In genomic region chr19:59461481-59462421, GRCm38 (mm10) we compare ENCODE assay signal across 12 mouse cellular contexts. TPM values are rescaled to one million over a fixed set of nuclear protein-coding genes. Genes with fewer than 3 reads are reported as not detected.
A peak's percentile ranks its signal among the peaks of the same experiment; 100 is the strongest.
DNase-seq lines count a peak whose midpoint lies in the region; ATAC-seq and TF ChIP-seq lines count a peak whose summit lies in the region.
"Had no signal": no experiment of that assay in that cellular context is flagged by ENCODE, and none has a peak within 500 bp of the region (broad histone marks: within the 10 kb centered on the region; RNA-seq: fewer than 3 reads in every experiment).

No protein-coding gene starts in this region.

- peaks cover 100% of the 10 kb centered on the region for H3K27me3 ChIP-seq in intestine, embryonic 14.5 days (replicated peaks; ENCODE audit: control insufficient read depth, insufficient read depth, low read length)
- peaks cover 97% of the 10 kb centered on the region for H3K27me3 ChIP-seq in intestine, postnatal 0 days (replicated peaks; ENCODE audit: control insufficient read depth, insufficient read depth, low read length)
- H3K27me3 ChIP-seq in embryonic facial prominence, embryonic 11.5 days (ENCODE audit: control insufficient read depth, insufficient read depth, low read length), result peaks cover 54% of the 10 kb centered on the region
- peaks cover 89% of the 10 kb centered on the region for H3K27me3 ChIP-seq in midbrain, embryonic 13.5 days

- no peak overlapping the region for H3K4me3 ChIP-seq in intestine, embryonic 14.5 days (ENCODE audit: low read depth, low read length)
- no peak overlapping the region for H3K4me3 ChIP-seq in intestine, postnatal 0 days (ENCODE audit: low read depth, low read length)
- H3K4me3 ChIP-seq in embryonic facial prominence, embryonic 11.5 days (ENCODE audit: low read depth, low read length), result peak overlapping the region; percentile 48
- H3K4me3 ChIP-seq in midbrain, embryonic 13.5 days (replicated peaks), result peak overlapping the region; percentile 54
- H3K4me3 ChIP-seq: erythroblast, embryonic 14.5 days; neural tube, embryonic 12.5 days had no signal

- peak; percentile 72 for DNase-seq in intestine, embryonic 14.5 days (ENCODE audit: low spot score)
- DNase-seq in embryonic facial prominence, embryonic 11.5 days (ENCODE audit: low spot score), result peak; percentile 41
- DNase-seq in kidney, adult 9 months, result peak; percentile 76
- DNase-seq in urinary bladder, adult 2 months (ENCODE audit: low spot score), result no peak
- no peak for DNase-seq in heart, adult 9 months (ENCODE audit: low spot score in 2 of 2)
- no peak for DNase-seq in adrenal gland, postnatal 25 days

- H3K36me3 ChIP-seq in intestine, embryonic 14.5 days (ENCODE audit: control insufficient read depth, insufficient read depth, low read length), result no peaks in the 10 kb centered on the region
- no peaks in the 10 kb centered on the region for H3K36me3 ChIP-seq in intestine, postnatal 0 days (ENCODE audit: control insufficient read depth, insufficient read depth)
- no peaks in the 10 kb centered on the region for H3K36me3 ChIP-seq in embryonic facial prominence, embryonic 11.5 days (replicated peaks; ENCODE audit: control insufficient read depth, insufficient read depth, low read depth, low read length)
- H3K36me3 ChIP-seq in midbrain, embryonic 13.5 days, result no peaks in the 10 kb centered on the region
- H3K36me3 ChIP-seq: neural tube, embryonic 12.5 days had no signal

- ATAC-seq in intestine, embryonic 14.5 days (replicated peaks; ENCODE audit: low FRiP score, low TSS enrichment, low read depth), result no peak
- no peak for ATAC-seq in intestine, postnatal 0 days
- ATAC-seq in embryonic facial prominence, embryonic 11.5 days (replicated peaks; ENCODE audit: insufficient number of reproducible peaks, low FRiP score, low TSS enrichment, low read depth), result no peak
- no peak for ATAC-seq in midbrain, embryonic 13.5 days

- WGBS in intestine, embryonic 14.5 days, result under 1% methylated on average over 36 of the region's 36 CpGs
- WGBS in intestine, postnatal 0 days, result 2% methylated on average over 36 of the region's 36 CpGs
- 2% methylated on average over 36 of the region's 36 CpGs for WGBS in embryonic facial prominence, embryonic 11.5 days
- 3% methylated on average over 36 of the region's 36 CpGs for WGBS in midbrain, embryonic 13.5 days

- H3K9me3 ChIP-seq in intestine, embryonic 14.5 days (ENCODE audit: control insufficient read depth, low read length), result no peaks in the 10 kb centered on the region
- H3K9me3 ChIP-seq in intestine, postnatal 0 days (ENCODE audit: control insufficient read depth), result no peaks in the 10 kb centered on the region
- no peaks in the 10 kb centered on the region for H3K9me3 ChIP-seq in embryonic facial prominence, embryonic 11.5 days (replicated peaks; ENCODE audit: control insufficient read depth, low read length)
- no peaks in the 10 kb centered on the region for H3K9me3 ChIP-seq in midbrain, embryonic 13.5 days
- H3K9me3 ChIP-seq: neural tube, embryonic 12.5 days had no signal

- H3K9ac ChIP-seq in intestine, embryonic 14.5 days (ENCODE audit: low read length), result no peak overlapping the region
- H3K9ac ChIP-seq in intestine, postnatal 0 days (ENCODE audit: low read depth, low read length), result no peak overlapping the region
- peak overlapping the region; percentile 49 for H3K9ac ChIP-seq in embryonic facial prominence, embryonic 11.5 days (replicated peaks; ENCODE audit: low read length)
- peak overlapping the region; percentile 79 for H3K9ac ChIP-seq in midbrain, embryonic 13.5 days (replicated peaks)
- H3K9ac ChIP-seq: neural tube, embryonic 12.5 days had no signal

- H3K4me1 ChIP-seq in intestine, embryonic 14.5 days (replicated peaks; ENCODE audit: control insufficient read depth, insufficient read depth, low read length), result peaks cover 16% of the 10 kb centered on the region
- no peaks in the 10 kb centered on the region for H3K4me1 ChIP-seq in intestine, postnatal 0 days (replicated peaks; ENCODE audit: control insufficient read depth, insufficient read depth, low read length)
- H3K4me1 ChIP-seq in embryonic facial prominence, embryonic 11.5 days (ENCODE audit: control insufficient read depth, insufficient read depth, low read length), result no peaks in the 10 kb centered on the region
- H3K4me1 ChIP-seq in midbrain, embryonic 13.5 days (replicated peaks), result peaks cover 44% of the 10 kb centered on the region

- no peak for TF ChIP-seq CTCF in intestine, postnatal 0 days (IDR thresholded peaks at IDR 0.05; ENCODE audit: low read depth)

- no peak overlapping the region for H3K4me2 ChIP-seq in intestine, embryonic 14.5 days (ENCODE audit: low read length)
- no peak overlapping the region for H3K4me2 ChIP-seq in intestine, postnatal 0 days (replicated peaks; ENCODE audit: low read depth)
- H3K4me2 ChIP-seq in embryonic facial prominence, embryonic 11.5 days (ENCODE audit: low read depth, low read length), result peak overlapping the region; percentile 41
- H3K4me2 ChIP-seq in midbrain, embryonic 13.5 days (replicated peaks), result peak overlapping the region; percentile 57
- H3K4me2 ChIP-seq: neural tube, embryonic 12.5 days had no signal

- no peak overlapping the region for H3K27ac ChIP-seq in intestine, embryonic 14.5 days (ENCODE audit: low read depth)
- no peak overlapping the region for H3K27ac ChIP-seq in intestine, postnatal 0 days (ENCODE audit: low read depth, low read length)
- no peak overlapping the region for H3K27ac ChIP-seq in embryonic facial prominence, embryonic 11.5 days (replicated peaks; ENCODE audit: low read depth, low read length)
- H3K27ac ChIP-seq in midbrain, embryonic 13.5 days, result peak overlapping the region; percentile 73
- H3K27ac ChIP-seq: neural tube, embryonic 12.5 days had no signal

RNA-seq across cellular contexts. Expression of gene Emx2, which starts 3.6 kb away (rescaled TPM):
- polyA plus RNA-seq in intestine, embryonic 14.5 days (2014; fragmentation: Nextera tagmentation; extraction: Ambion mirVana), result not detected in 2 replicates
- not detected in 2 replicates for polyA plus RNA-seq in intestine, postnatal 0 days (2015; fragmentation: Nextera tagmentation; extraction: Ambion mirVana)
- 10.6 and 12.8 TPM in 2 replicates for polyA plus RNA-seq in embryonic facial prominence, embryonic 11.5 days (2014; fragmentation: Nextera tagmentation; extraction: Ambion mirVana)
- polyA plus RNA-seq in midbrain, embryonic 13.5 days (2015; fragmentation: Nextera tagmentation; extraction: Ambion mirVana), result 16.3 and 20.3 TPM in 2 replicates
- polyA plus RNA-seq in urinary bladder, adult 2 months (2012; rRNA removed), result 0.13 and 0.40 TPM in 2 replicates
- total RNA-seq in adrenal gland, postnatal 25 days (2021), result not detected in 2 replicates
- total RNA-seq: hematopoietic stem cell, adult 5-6 weeks had no signal
- polyA plus RNA-seq: erythroblast, embryonic 14.5 days; liver, embryonic 16.5 days had no signal

Comparison
In these comparisons a context has a peak if more than half of its experiments do, and no peak if none do; other contexts are left out.
1. DNase-seq: peak in intestine, embryonic 14.5 days (single experiment), embryonic facial prominence, embryonic 11.5 days (single experiment) and kidney, adult 9 months (single experiment); none in urinary bladder, adult 2 months (single experiment), heart, adult 9 months (0 of 2) and adrenal gland, postnatal 25 days (single experiment).
2. H3K4me2 ChIP-seq: peak in embryonic facial prominence, embryonic 11.5 days (single experiment) and midbrain, embryonic 13.5 days (single experiment); none in intestine, embryonic 14.5 days (single experiment) and intestine, postnatal 0 days (single experiment).
3. H3K4me3 ChIP-seq: peak in embryonic facial prominence, embryonic 11.5 days (single experiment) and midbrain, embryonic 13.5 days (single experiment); none in intestine, embryonic 14.5 days (single experiment) and intestine, postnatal 0 days (single experiment).
4. H3K9ac ChIP-seq: peak in embryonic facial prominence, embryonic 11.5 days (single experiment) and midbrain, embryonic 13.5 days (single experiment); none in intestine, embryonic 14.5 days (single experiment) and intestine, postnatal 0 days (single experiment).